Mouse (Mus musculus) lung, adult 18-20 months (tissue): ENCODE data around the gene 1110008L16Rik.

ENCODE experiments used
- DNase-seq, 2 experiments: peaks; one replicate each; pipeline ENCODE4 v3.0.0; 2022; ENCODE audit warnings: mixed read lengths in 2 of 2

1110008L16Rik gene

GRCm38 (mm10) chr12:55343998-55344397 is 44.6 kb downstream of the 1110008L16Rik start:
- DNase-seq = no peak

- no peak for DNase-seq
These were observed 45.2 kb downstream of the 1110008L16Rik start for GRCm38 (mm10) chr12:55344583-55344982.

GRCm38 (mm10) chr12:55353423-55353822 is 54.0 kb downstream of the 1110008L16Rik start:
- peak; percentile 42 to 72 for DNase-seq

- peak; percentile 24 to 62 for DNase-seq
These were observed 55.5 kb downstream of the 1110008L16Rik start for GRCm38 (mm10) chr12:55354904-55355303.

GRCm38 (mm10) chr12:55357303-55357702 is 57.9 kb downstream of the 1110008L16Rik start:
- DNase-seq = no peak

GRCm38 (mm10) chr12:55360929-55361328 is 61.6 kb downstream of the 1110008L16Rik start:
- peak in 1 of 2 experiments; percentile 21 for DNase-seq

- DNase-seq = no peak
These were observed 65.7 kb downstream of the 1110008L16Rik start for GRCm38 (mm10) chr12:55365083-55365482.

GRCm38 (mm10) chr12:55372424-55373055 is 73.2 kb downstream of the 1110008L16Rik start:
- no peak for DNase-seq

GRCm38 (mm10) chr12:55376956-55377609 is 77.7 kb downstream of the 1110008L16Rik start:
- no peak for DNase-seq

GRCm38 (mm10) chr12:55377610-55377980 is 78.2 kb downstream of the 1110008L16Rik start:
- DNase-seq = no peak

GRCm38 (mm10) chr12:55384023-55384749 is 84.8 kb downstream of the 1110008L16Rik start, which contains the start of gene Psma6:
Psma6 (plus strand) TSS chr12:55384222.
- DNase-seq = no peak

GRCm38 (mm10) chr12:55384826-55385225 is 85.4 kb downstream of the 1110008L16Rik start:
- DNase-seq = no peak

- DNase-seq = peak; percentile 46 to 57
These were observed 86.6 kb downstream of the 1110008L16Rik start for GRCm38 (mm10) chr12:55385931-55386330.

GRCm38 (mm10) chr12:55386456-55386855 is 87.1 kb downstream of the 1110008L16Rik start:
- DNase-seq = no peak

GRCm38 (mm10) chr12:55387083-55387787 is 87.9 kb downstream of the 1110008L16Rik start:
- DNase-seq = no peak

GRCm38 (mm10) chr12:55387788-55388465 is 88.5 kb downstream of the 1110008L16Rik start:
- peak; percentile 43 to 49 for DNase-seq

GRCm38 (mm10) chr12:55388478-55388877 is 89.1 kb downstream of the 1110008L16Rik start:
- DNase-seq = peak; percentile 62 to 69

GRCm38 (mm10) chr12:55389132-55390081 is 90.0 kb downstream of the 1110008L16Rik start:
- DNase-seq = peak in 1 of 2 experiments; percentile 46

- DNase-seq = no peak
These were observed 92.7 kb downstream of the 1110008L16Rik start for GRCm38 (mm10) chr12:55392120-55392519.

- DNase-seq = no peak
These were observed 93.6 kb downstream of the 1110008L16Rik start for GRCm38 (mm10) chr12:55392733-55393577.
